ENCODE assay signal across 9 mouse cellular contexts in the genomic region with DNA sequence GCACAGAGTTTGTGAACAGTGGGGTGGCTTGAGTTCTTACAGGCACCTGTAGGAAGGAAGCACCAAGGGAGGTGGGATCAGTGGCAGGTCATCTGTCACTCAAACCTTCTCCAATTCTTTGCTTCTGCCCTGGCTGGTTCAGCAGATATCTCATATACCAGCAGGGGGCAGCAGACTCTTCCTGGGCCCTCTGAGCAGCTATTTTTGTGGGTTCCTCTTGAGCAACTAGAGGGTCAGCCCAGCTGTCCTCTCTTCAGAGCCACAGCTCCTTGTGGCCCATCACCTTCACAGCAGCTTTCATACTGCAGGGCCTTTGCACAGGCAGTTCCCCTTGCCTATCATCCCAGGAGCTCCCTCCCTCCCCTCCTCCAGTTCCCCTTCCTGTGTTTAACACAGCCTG. TPM values are rescaled to one million over a fixed set of nuclear protein-coding genes. Genes with fewer than 3 reads are reported as not detected.
DNase-seq lines count a peak whose midpoint lies in the region; ATAC-seq and TF ChIP-seq lines count a peak whose summit lies in the region.
"Had no signal": no experiment of that assay in that cellular context is flagged by ENCODE, and none has a peak within 500 bp of the region (broad histone marks: within the 10 kb centered on the region; RNA-seq: fewer than 3 reads in every experiment).

No protein-coding gene starts in this region.

- H3K27ac ChIP-seq in intestine, postnatal 0 days (ENCODE audit: low read depth, low read length): no peak overlapping the region
- H3K27ac ChIP-seq in intestine, embryonic 15.5 days: no peak overlapping the region
- H3K27ac ChIP-seq in ES-E14 (ENCODE audit: insufficient read depth, low read depth, low read length, poor library complexity, severe bottlenecking): no peak overlapping the region
- H3K27ac ChIP-seq: lung, embryonic 15.5 days had no signal

- DNase-seq in ES-E14 (ENCODE audit: low read depth, low spot score): peak; percentile 49
- peak; percentile 78 to 86 for DNase-seq in cerebellum, postnatal 10 days
- peak; percentile 68 for DNase-seq in heart, adult 8-10 months (ENCODE audit: low spot score)
- peak; percentile 56 to 75 for DNase-seq in layer of hippocampus, postnatal 25 days (ENCODE audit: extremely low spot score in 1 of 2, low spot score in 1 of 2)
- peak; percentile 73 for DNase-seq in testis, postnatal 10 days (ENCODE audit: low spot score)

- H3K36me3 ChIP-seq in intestine, postnatal 0 days (ENCODE audit: control insufficient read depth, insufficient read depth): peaks cover 62% of the 10 kb centered on the region
- peaks cover 45% of the 10 kb centered on the region for H3K36me3 ChIP-seq in intestine, embryonic 15.5 days
- H3K36me3 ChIP-seq in ES-E14 (ENCODE audit: control insufficient read depth, insufficient read depth, low read length, poor library complexity, severe bottlenecking) (peaks cover 40% of the 10 kb centered on the region), myocyte (ENCODE audit: control insufficient read depth, insufficient read depth) (no peaks in the 10 kb centered on the region)

- TF ChIP-seq CTCF in intestine, postnatal 0 days (IDR thresholded peaks at IDR 0.05; ENCODE audit: low read depth): peak; percentile 92

- H3K27me3 ChIP-seq in intestine, postnatal 0 days (replicated peaks; ENCODE audit: control insufficient read depth, insufficient read depth, low read length): no peaks in the 10 kb centered on the region
- no peaks in the 10 kb centered on the region for H3K27me3 ChIP-seq in intestine, embryonic 15.5 days (replicated peaks)
- H3K27me3 ChIP-seq in myocyte (ENCODE audit: control insufficient read depth, insufficient read depth, insufficient read length): no peaks in the 10 kb centered on the region
- H3K27me3 ChIP-seq: lung, embryonic 15.5 days had no signal

- TF ChIP-seq POLR2A in myocyte (IDR thresholded peaks at IDR 0.05; ENCODE audit: insufficient read length, low read depth): no peak

- H3K9me3 ChIP-seq in intestine, postnatal 0 days (ENCODE audit: control insufficient read depth): no peaks in the 10 kb centered on the region
- no peaks in the 10 kb centered on the region for H3K9me3 ChIP-seq in intestine, embryonic 15.5 days
- no peaks in the 10 kb centered on the region for H3K9me3 ChIP-seq in ES-E14 (ENCODE audit: control insufficient read depth, insufficient read depth, low read depth, low read length)
- H3K9me3 ChIP-seq: lung, embryonic 15.5 days had no signal

- in situ Hi-C loops in ES-E14 (cut with MboI; ENCODE audit: low sequenced_read_pairs in 2 of 2, unreplicated experiment in 2 of 2): no loop called here

- H3K9ac ChIP-seq in intestine, postnatal 0 days (ENCODE audit: low read depth, low read length): no peak overlapping the region
- H3K9ac ChIP-seq in intestine, embryonic 15.5 days: no peak overlapping the region
- no peak overlapping the region for H3K9ac ChIP-seq in ES-E14 (ENCODE audit: insufficient read depth, low read depth, low read length, poor library complexity, severe bottlenecking)
- H3K9ac ChIP-seq: lung, embryonic 15.5 days had no signal

- peaks cover 2% of the 10 kb centered on the region for H3K79me2 ChIP-seq in myocyte (ENCODE audit: control insufficient read depth, insufficient read depth)

- no peak overlapping the region for H3ac ChIP-seq in myocyte (ENCODE audit: control insufficient read depth, insufficient read length)

- H3K4me2 ChIP-seq in intestine, postnatal 0 days (replicated peaks; ENCODE audit: low read depth): no peak overlapping the region
- H3K4me2 ChIP-seq in intestine, embryonic 15.5 days (replicated peaks): no peak overlapping the region
- no peak overlapping the region for H3K4me2 ChIP-seq in myocyte (ENCODE audit: low read depth)
- H3K4me2 ChIP-seq: lung, embryonic 15.5 days had no signal

- peaks cover 9% of the 10 kb centered on the region; the same call in 1 of the 2 replicates for H3K4me1 ChIP-seq in intestine, postnatal 0 days (replicated peaks; ENCODE audit: control insufficient read depth, insufficient read depth, low read length)
- H3K4me1 ChIP-seq in intestine, embryonic 15.5 days (replicated peaks): peaks cover 38% of the 10 kb centered on the region
- H3K4me1 ChIP-seq in ES-E14 (ENCODE audit: control insufficient read depth in 2 of 2, insufficient read depth in 2 of 2, low read length in 2 of 2, poor library complexity in 1 of 2): peaks cover 14 to 24% of the 10 kb centered on the region in 2 experiments; a peak in 3 of 4 replicates

- ATAC-seq in intestine, postnatal 0 days: no peak
- no peak for ATAC-seq in intestine, embryonic 15.5 days

- no peak overlapping the region for H3K4me3 ChIP-seq in intestine, postnatal 0 days (ENCODE audit: low read depth, low read length)
- no peak overlapping the region for H3K4me3 ChIP-seq in intestine, embryonic 15.5 days (replicated peaks)
- H3K4me3 ChIP-seq in ES-E14 (ENCODE audit: insufficient read depth in 1 of 2, low read depth in 1 of 2, low read length in 2 of 2, poor library complexity in 1 of 2, severe bottlenecking in 1 of 2): no peak overlapping the region
- H3K4me3 ChIP-seq in myocyte: no peak overlapping the region
- H3K4me3 ChIP-seq: lung, embryonic 15.5 days had no signal

TF ChIP-seq in ES-E14, 5 proteins besides CTCF, POLR2A, EP300 and RAD21:
- no peak for TF ChIP-seq MAFK (IDR thresholded peaks at IDR 0.05; ENCODE audit: insufficient read depth, low read depth, low read length)
- TF ChIP-seq HCFC1 (IDR thresholded peaks at IDR 0.05; ENCODE audit: borderline replicate concordance, insufficient read depth, low read length): no peak
- no peak for TF ChIP-seq ZNF384 (IDR thresholded peaks at IDR 0.05; ENCODE audit: low read depth, low read length)
- peak; percentile 52; the same call in 1 of the 2 replicates for TF ChIP-seq ZC3H11A (IDR thresholded peaks at IDR 0.05; ENCODE audit: borderline replicate concordance, low read depth, low read length)
- TF ChIP-seq CHD2 (IDR thresholded peaks at IDR 0.05; ENCODE audit: low read depth, low read length): no peak

TF ChIP-seq in myocyte, 11 proteins besides CTCF, POLR2A, EP300 and RAD21:
- TF ChIP-seq REST (IDR thresholded peaks at IDR 0.05; ENCODE audit: insufficient read depth, insufficient read length) (no peak), TCF12 (IDR thresholded peaks at IDR 0.05; ENCODE audit: insufficient read depth, poor library complexity, severe bottlenecking) (no peak), TCF3 (IDR thresholded peaks at IDR 0.05; ENCODE audit: insufficient read length, low read depth) (no peak), USF1 (IDR thresholded peaks at IDR 0.05; ENCODE audit: low read depth) (no peak), E2F4 (IDR thresholded peaks at IDR 0.05; ENCODE audit: insufficient read depth) (no peak), POLR2AphosphoS2 (IDR thresholded peaks at IDR 0.05; ENCODE audit: insufficient read length, low read depth) (no peak), SRF (IDR thresholded peaks at IDR 0.05; ENCODE audit: control insufficient read depth, insufficient read length, low read depth) (no peak), CEBPB (IDR thresholded peaks at IDR 0.05; ENCODE audit: insufficient read depth, poor library complexity, severe bottlenecking) (no peak), MYOG (IDR thresholded peaks at IDR 0.05; ENCODE audit: control insufficient read depth in 1 of 3, insufficient read depth in 1 of 3, insufficient read length in 2 of 3, low read depth in 2 of 3) (peak; percentile 19 to 76 (median 28)), MYOD1 (IDR thresholded peaks at IDR 0.05; ENCODE audit: control insufficient read depth in 1 of 3, insufficient read length in 2 of 3, low read depth in 2 of 3) (peak in 2 of 3 experiments; percentile 18 to 52), MAX (IDR thresholded peaks at IDR 0.05; ENCODE audit: low read depth) (no peak)

RNA-seq across cellular contexts. Expression of a gene that starts 21.2 kb away (rescaled TPM):
- not detected in 2 replicates for polyA plus RNA-seq in intestine, postnatal 0 days (2015; fragmentation: Nextera tagmentation; extraction: Ambion mirVana)
- polyA plus RNA-seq in intestine, embryonic 15.5 days (2015; fragmentation: Nextera tagmentation; extraction: Ambion mirVana): not detected in 2 replicates
- 0.18 and 0.32 TPM in 2 replicates for total RNA-seq in ES-E14 (2012; rRNA removed)
- total RNA-seq in heart, adult 8-10 months (2022): not detected
- under 1 TPM; 0.40 to 0.57 TPM for total RNA-seq in layer of hippocampus, postnatal 25 days (2021)
- 0.07 TPM for polyA plus RNA-seq in myocyte (2012; fragmentation: generic; extraction: Trizol)
- polyA plus RNA-seq: lung, embryonic 15.5 days had no signal

RNA-seq across cellular contexts. Expression of a gene that starts 27.6 kb away (rescaled TPM):
- 17.0 and 23.4 TPM in 2 replicates for polyA plus RNA-seq in intestine, postnatal 0 days (2015; fragmentation: Nextera tagmentation; extraction: Ambion mirVana)
- polyA plus RNA-seq in intestine, embryonic 15.5 days (2015; fragmentation: Nextera tagmentation; extraction: Ambion mirVana): 33.3 and 122 TPM in 2 replicates
- total RNA-seq in ES-E14 (2012; rRNA removed): not detected in 2 replicates
- not detected for total RNA-seq in heart, adult 8-10 months (2022)
- not detected for total RNA-seq in layer of hippocampus, postnatal 25 days (2021)
- polyA plus RNA-seq in myocyte (2012; fragmentation: generic; extraction: Trizol): not detected
- polyA plus RNA-seq: lung, embryonic 15.5 days had no signal

RNA-seq across cellular contexts. Expression of a gene that starts 29.7 kb away (rescaled TPM):
- 12.4 and 13.4 TPM in 2 replicates for polyA plus RNA-seq in intestine, postnatal 0 days (2015; fragmentation: Nextera tagmentation; extraction: Ambion mirVana)
- polyA plus RNA-seq in intestine, embryonic 15.5 days (2015; fragmentation: Nextera tagmentation; extraction: Ambion mirVana): 18.9 and 19.5 TPM in 2 replicates
- 26.9 and 30.3 TPM in 2 replicates for total RNA-seq in ES-E14 (2012; rRNA removed)
- 10 to 100 TPM; 19.4 to 23.4 (median 21.5) TPM for total RNA-seq in heart, adult 8-10 months (2022)
- 10 to 100 TPM; 70.1 to 71.0 TPM for total RNA-seq in layer of hippocampus, postnatal 25 days (2021)
- polyA plus RNA-seq in myocyte (2012; fragmentation: generic; extraction: Trizol): 29.4 TPM

RNA-seq across cellular contexts. Expression of a gene that starts 29.7 kb away (rescaled TPM):
- polyA plus RNA-seq in intestine, postnatal 0 days (2015; fragmentation: Nextera tagmentation; extraction: Ambion mirVana): 17.2 and 19.7 TPM in 2 replicates
- polyA plus RNA-seq in intestine, embryonic 15.5 days (2015; fragmentation: Nextera tagmentation; extraction: Ambion mirVana): 51.7 and 53.1 TPM in 2 replicates
- total RNA-seq in ES-E14 (2012; rRNA removed): 31.9 and 32.2 TPM in 2 replicates
- 10 to 100 TPM in 1 of 4 experiments, 1 to 10 TPM in 3; 8.1 to 11.8 (median 8.5) TPM for total RNA-seq in heart, adult 8-10 months (2022)
- 10 to 100 TPM; 13.4 to 14.8 TPM for total RNA-seq in layer of hippocampus, postnatal 25 days (2021)
- polyA plus RNA-seq in myocyte (2012; fragmentation: generic; extraction: Trizol): 27.5 TPM

RNA-seq across cellular contexts. Expression of a gene that starts 45.6 kb away (rescaled TPM):
- polyA plus RNA-seq in intestine, postnatal 0 days (2015; fragmentation: Nextera tagmentation; extraction: Ambion mirVana): not detected in 2 replicates
- not detected in 2 replicates for polyA plus RNA-seq in intestine, embryonic 15.5 days (2015; fragmentation: Nextera tagmentation; extraction: Ambion mirVana)
- not detected in 2 replicates for total RNA-seq in ES-E14 (2012; rRNA removed)
- total RNA-seq in heart, adult 8-10 months (2022): not detected
- total RNA-seq in layer of hippocampus, postnatal 25 days (2021): not detected
- not detected for polyA plus RNA-seq in myocyte (2012; fragmentation: generic; extraction: Trizol)
- polyA plus RNA-seq: lung, embryonic 15.5 days had no signal
